Mouse (Mus musculus) myocyte (in vitro differentiated cells): ENCODE results near the gene St8sia4.

ENCODE experiments used
- MAX ChIP-seq: IDR thresholded peaks from one replicate; pipeline ENCODE4 v1.6.1; 2011; ENCODE audit warnings: low read depth, mild to moderate bottlenecking, control low read depth
- POLR2A ChIP-seq: IDR thresholded peaks from one replicate; pipeline ENCODE4 v1.6.1; 2011; ENCODE audit warnings: low read depth, mild to moderate bottlenecking, control low read depth, moderate library complexity; ENCODE audit not compliant: insufficient read length
- TCF12 ChIP-seq: IDR thresholded peaks from one replicate; pipeline ENCODE4 v1.6.1; 2011; ENCODE audit warnings: mild to moderate bottlenecking, control low read depth; ENCODE audit not compliant: poor library complexity, insufficient read depth, severe bottlenecking
- USF1 ChIP-seq: IDR thresholded peaks from one replicate; pipeline ENCODE4 v1.6.1; 2011; ENCODE audit warnings: low read depth, mild to moderate bottlenecking, control low read depth, moderate library complexity

DNA sequence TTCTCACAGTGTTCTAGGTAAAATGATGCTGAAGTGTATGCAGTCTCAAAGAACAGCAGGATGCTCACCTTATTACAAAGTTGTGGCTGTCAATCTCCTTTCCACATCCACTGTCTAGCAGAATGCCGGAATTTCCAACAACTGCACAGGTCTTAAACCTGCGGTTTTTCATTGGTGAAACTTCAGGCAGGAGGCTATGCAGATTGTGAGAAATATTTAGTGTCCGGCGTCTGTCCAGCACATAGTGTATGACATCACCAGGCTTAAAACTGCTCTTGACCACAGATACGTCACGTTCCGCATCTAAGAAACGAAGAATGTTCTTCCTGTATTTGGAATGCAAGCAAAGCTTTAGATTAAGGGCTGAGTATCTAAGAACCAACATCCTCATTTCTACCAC is 13.9 kb downstream of the St8sia4 start:
- TF ChIP-seq MAX (no peak), POLR2A (no peak), USF1 (no peak), TCF12 (no peak)
